Mouse (Mus musculus) cerebellum, postnatal 25 days (tissue): ENCODE data around the gene Pou1f1.

ENCODE experiments used
- DNase-seq, 2 experiments: peaks; one replicate each; pipeline ENCODE4 v3.0.0; 2021; ENCODE audit warnings: mixed read lengths in 2 of 2

Gene Pou1f1

DNA sequence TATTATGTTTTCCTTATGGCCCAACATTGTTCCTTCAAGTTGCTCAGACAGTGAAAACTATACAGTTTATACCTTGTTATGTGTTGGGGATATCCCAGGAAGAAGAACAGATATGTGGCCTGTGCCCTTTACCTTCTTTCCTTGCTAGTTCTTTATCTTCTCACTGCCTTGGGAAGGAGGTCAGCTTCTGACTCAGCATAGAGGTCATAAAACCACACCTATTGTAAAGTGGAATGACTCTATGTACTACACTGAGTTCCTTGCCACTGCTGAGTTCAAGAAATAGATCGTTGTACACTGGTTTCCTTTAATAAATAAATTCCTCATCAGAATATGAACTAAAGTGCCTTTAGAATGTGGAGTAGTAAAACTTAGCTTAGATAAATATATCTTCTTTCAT is 44.6 kb downstream of the Pou1f1 start:
- DNase-seq: no peak

DNA sequence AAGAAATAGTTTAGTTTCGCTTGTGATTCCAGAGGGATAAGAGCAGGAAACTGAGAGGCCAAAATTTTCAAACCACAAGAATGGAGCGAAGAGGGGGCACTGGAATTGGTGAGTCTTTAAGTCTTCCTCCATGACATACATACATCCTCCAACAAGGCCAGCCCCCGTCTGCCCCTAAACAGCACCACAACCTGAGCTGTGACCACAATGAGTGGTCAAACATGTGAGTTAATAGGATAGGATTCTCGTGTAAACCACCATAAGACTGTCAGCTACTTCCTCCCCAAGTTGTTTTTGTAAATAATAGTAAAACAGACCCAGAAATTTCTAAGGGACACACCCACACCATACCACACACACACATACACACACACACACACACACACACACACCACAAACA is 48.5 kb downstream of the Pou1f1 start:
- DNase-seq: no peak

DNA sequence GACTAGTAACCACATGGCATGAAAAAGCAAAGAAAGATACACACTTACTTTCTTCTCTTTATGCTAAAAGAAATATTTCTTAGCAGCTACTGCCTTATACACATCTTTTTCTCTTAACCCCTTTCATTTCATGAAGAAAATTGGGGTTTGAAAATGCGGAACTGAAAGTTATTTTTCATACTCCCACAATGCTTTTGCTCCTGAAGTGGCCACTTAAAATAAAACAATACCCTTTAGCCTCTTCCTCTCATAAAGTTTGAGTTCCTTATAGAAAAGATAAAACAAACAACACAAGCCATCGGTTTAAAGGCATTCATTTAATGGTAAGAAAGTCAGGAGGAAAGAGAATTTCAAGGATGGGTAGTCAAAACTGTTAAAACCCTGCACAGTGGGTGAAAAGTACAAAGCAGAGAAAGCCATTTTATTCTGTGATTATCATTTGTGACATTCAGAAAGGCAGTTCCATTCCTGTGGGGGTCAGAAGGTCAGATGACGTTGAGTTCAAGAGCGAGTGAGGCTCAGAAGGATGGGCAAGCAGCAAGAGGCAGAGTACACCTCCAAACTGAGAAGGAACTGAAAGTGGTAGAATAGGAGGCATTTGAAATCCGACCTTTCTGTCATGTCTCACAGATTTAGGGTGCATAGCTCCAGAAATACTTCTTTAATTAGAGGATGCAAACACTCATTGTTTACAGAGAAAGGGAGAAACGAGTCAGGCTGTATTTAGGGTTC is 57.2 kb downstream of the Pou1f1 start:
- no peak for DNase-seq
